Mouse (Mus musculus) ES-E14 (cell line): ENCODE measurements around the gene Nyap1.

Source experiments
- CHD2 ChIP-seq: IDR thresholded peaks from 2 replicates; pipeline ENCODE4 v1.6.1; 2014; ENCODE audit warnings: mild to moderate bottlenecking, low read depth, low read length, inconsistent platforms
- MAFK ChIP-seq: IDR thresholded peaks from 2 replicates; pipeline ENCODE4 v1.6.1; 2014; ENCODE audit warnings: mild to moderate bottlenecking, low read depth, low read length, inconsistent platforms; ENCODE audit not compliant: insufficient read depth

DNA sequence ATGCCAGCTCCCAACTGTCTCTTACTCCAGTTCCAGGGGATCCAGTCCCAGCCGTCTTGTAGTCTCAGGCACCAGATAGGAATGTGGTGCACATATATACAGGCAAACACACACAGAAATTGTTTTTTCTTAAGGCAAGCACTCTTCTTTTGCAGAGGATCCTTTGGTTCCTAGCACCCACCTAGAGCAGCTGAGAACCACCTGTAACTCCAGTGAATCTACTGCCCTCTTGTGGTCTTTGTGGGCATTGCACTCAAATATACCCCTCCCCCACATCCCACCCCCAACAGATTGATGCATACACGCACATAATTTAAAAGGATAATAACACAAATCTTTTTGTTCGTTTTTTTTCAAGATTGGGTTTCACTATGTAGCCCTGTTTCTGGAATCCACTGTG, 24.9 kb upstream of the Nyap1 start:
- TF ChIP-seq MAFK (no peak), CHD2 (no peak)
